Mouse (Mus musculus) thymus, adult 2 months (tissue): ENCODE data around the gene Krt18.
"Not testable (repeated sequence)": the region's sequence is repeated elsewhere in the genome, so short reads cannot be mapped to it uniquely, and the experiment has no call there.

Experiments used
- CTCF ChIP-seq: fragments of 200-500 bp; IDR thresholded peaks from 2 replicates; pipeline ENCODE4 v1.5.1; 2012; ENCODE audit warnings: mild to moderate bottlenecking, control low read depth, low read length, moderate library complexity, borderline replicate concordance; ENCODE audit not compliant: control insufficient read depth, poor library complexity, insufficient read depth; ENCODE audit errors: extremely low read depth
- POLR2A ChIP-seq: fragments of 200-500 bp; IDR thresholded peaks from 2 replicates; pipeline ENCODE4 v1.6.1; 2012; ENCODE audit warnings: mild to moderate bottlenecking, low read length, control low read depth, moderate library complexity; ENCODE audit not compliant: control insufficient read depth, poor library complexity, insufficient read depth; ENCODE audit errors: extremely low read depth

DNA sequence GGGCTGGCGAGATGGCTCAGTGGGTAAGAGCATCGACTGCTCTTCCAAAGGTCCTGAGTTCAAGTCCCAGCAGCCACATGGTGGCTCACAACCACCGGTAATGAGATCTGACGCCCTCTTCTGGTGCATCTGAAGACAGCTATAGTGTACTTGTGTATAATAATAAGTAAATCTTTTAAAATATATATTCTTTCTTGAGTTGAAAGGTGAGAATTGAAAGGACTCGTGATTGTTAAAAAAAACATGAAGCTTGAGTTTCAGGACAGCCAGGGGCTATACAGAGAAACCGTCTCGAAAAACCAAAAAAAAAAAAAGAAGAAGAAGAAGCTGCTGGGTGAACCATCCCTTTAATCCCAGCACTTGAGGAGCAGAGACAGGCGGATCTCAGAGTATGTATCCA is 51.9 kb downstream of the Krt18 start:
- TF ChIP-seq CTCF, POLR2A: not testable (repeated sequence)
